Mouse (Mus musculus) heart, embryonic 11.5 days (tissue): ENCODE data around the gene Pafah1b1. TPM values are rescaled to one million over a fixed set of nuclear protein-coding genes. Genes with fewer than 3 reads are reported as not detected.

ENCODE experiments used
- ATAC-seq: fragments of 200-750 bp; cut with Nextera tagmentation; replicated peaks from 2 replicates; pipeline ENCODE4 v1.8.0; 2017; ENCODE audit warnings: moderate library complexity; ENCODE audit not compliant: insufficient number of reproducible peaks, low FRiP score, low TSS enrichment
- H3K27ac ChIP-seq: fragments of 300-500 bp; sonication (generic); 2 replicates; pipeline ENCODE4 v1.5.1; 2014; ENCODE audit warnings: mild to moderate bottlenecking, low read depth, low read length
- H3K27me3 ChIP-seq: fragments of 300-500 bp; sonication (generic); 2 replicates; pipeline ENCODE4 v1.6.1; 2014; ENCODE audit warnings: mild to moderate bottlenecking, low read length, mixed read lengths; ENCODE audit not compliant: control insufficient read depth, insufficient read depth
- H3K36me3 ChIP-seq: fragments of 300-500 bp; sonication (generic); 2 replicates; pipeline ENCODE4 v1.6.1; 2014; ENCODE audit warnings: mild to moderate bottlenecking, low read length, moderate library complexity, mixed read lengths; ENCODE audit not compliant: control insufficient read depth, insufficient read depth
- H3K4me1 ChIP-seq: fragments of 300-500 bp; sonication (generic); 2 replicates; pipeline ENCODE4 v1.6.1; 2014; ENCODE audit warnings: low read length; ENCODE audit not compliant: control insufficient read depth, insufficient read depth
- H3K4me2 ChIP-seq: fragments of 300-500 bp; sonication (generic); 2 replicates; pipeline ENCODE4 v1.6.1; 2014; ENCODE audit warnings: mild to moderate bottlenecking, moderate library complexity
- H3K4me3 ChIP-seq: fragments of 300-500 bp; sonication (generic); 2 replicates; pipeline ENCODE4 v1.5.1; 2014; ENCODE audit warnings: low read depth, low read length
- H3K9ac ChIP-seq: fragments of 300-500 bp; sonication (generic); 2 replicates; pipeline ENCODE4 v1.6.1; 2014; ENCODE audit warnings: mild to moderate bottlenecking, low read depth, low read length, moderate library complexity
- H3K9me3 ChIP-seq: fragments of 300-500 bp; sonication (generic); replicated peaks from 2 replicates; pipeline ENCODE4 v1.6.1; 2016; ENCODE audit warnings: low read length; ENCODE audit not compliant: control insufficient read depth
- WGBS: fragments of 180-500 bp; shearing (Covaris S2); extraction: QIAGEN DNeasy Blood & Tissue Kit; methylation state at CpG from one replicate; pipeline ENCODE4 v1.1.7; 2014; ENCODE audit not compliant: insufficient replicate concordance; 5-methylcytosine and 5-hydroxymethylcytosine counted together
- polyA plus RNA-seq: library from polyadenylated mRNA; unstranded; fragments of >200 nt; fragmentation: Nextera tagmentation; extraction: Ambion mirVana; gene quantifications from 2 replicates; pipeline ENCODE4 v1.2.1, GENCODE M21; 2014

Gene Pafah1b1
- polyA plus RNA-seq, 1 experiment from 2014 or later: 79.6 TPM

- no peak overlapping the region for H3K27ac ChIP-seq
- 20% methylated on average over 8 of the region's 8 CpGs for WGBS
- no peak for ATAC-seq
Measured at GRCm38 (mm10) chr11:74637486-74637885, 87.0 kb downstream of the Pafah1b1 start.

GRCm38 (mm10) chr11:74634490-74635275 is 89.8 kb downstream of the Pafah1b1 start:
- Histone ChIP-seq H3K4me2 (no peak overlapping the region), H3K27me3 (peaks cover 9% of the 10 kb centered on the region; the same call in 1 of the 2 replicates), H3K9me3 (no peaks in the 10 kb centered on the region), H3K4me1 (peaks cover 15% of the 10 kb centered on the region), H3K27ac (no peak overlapping the region), H3K36me3 (no peaks in the 10 kb centered on the region), H3K4me3 (no peak overlapping the region), H3K9ac (no peak overlapping the region)
- 67% methylated on average over 5 of the region's 5 CpGs for WGBS
- ATAC-seq: no peak

More at GRCm38 (mm10) chr11:74637486-74637885, 87.0 kb downstream of the Pafah1b1 start:
- Histone ChIP-seq H3K4me1 (peaks cover 15% of the 10 kb centered on the region), H3K4me2 (peak overlapping the region; percentile 94), H3K27me3 (peaks cover 13% of the 10 kb centered on the region; the same call in 1 of the 2 replicates), H3K9ac (peak overlapping the region; percentile 83), H3K4me3 (peak overlapping the region; percentile 78), H3K9me3 (no peaks in the 10 kb centered on the region), H3K36me3 (no peaks in the 10 kb centered on the region)

DNA sequence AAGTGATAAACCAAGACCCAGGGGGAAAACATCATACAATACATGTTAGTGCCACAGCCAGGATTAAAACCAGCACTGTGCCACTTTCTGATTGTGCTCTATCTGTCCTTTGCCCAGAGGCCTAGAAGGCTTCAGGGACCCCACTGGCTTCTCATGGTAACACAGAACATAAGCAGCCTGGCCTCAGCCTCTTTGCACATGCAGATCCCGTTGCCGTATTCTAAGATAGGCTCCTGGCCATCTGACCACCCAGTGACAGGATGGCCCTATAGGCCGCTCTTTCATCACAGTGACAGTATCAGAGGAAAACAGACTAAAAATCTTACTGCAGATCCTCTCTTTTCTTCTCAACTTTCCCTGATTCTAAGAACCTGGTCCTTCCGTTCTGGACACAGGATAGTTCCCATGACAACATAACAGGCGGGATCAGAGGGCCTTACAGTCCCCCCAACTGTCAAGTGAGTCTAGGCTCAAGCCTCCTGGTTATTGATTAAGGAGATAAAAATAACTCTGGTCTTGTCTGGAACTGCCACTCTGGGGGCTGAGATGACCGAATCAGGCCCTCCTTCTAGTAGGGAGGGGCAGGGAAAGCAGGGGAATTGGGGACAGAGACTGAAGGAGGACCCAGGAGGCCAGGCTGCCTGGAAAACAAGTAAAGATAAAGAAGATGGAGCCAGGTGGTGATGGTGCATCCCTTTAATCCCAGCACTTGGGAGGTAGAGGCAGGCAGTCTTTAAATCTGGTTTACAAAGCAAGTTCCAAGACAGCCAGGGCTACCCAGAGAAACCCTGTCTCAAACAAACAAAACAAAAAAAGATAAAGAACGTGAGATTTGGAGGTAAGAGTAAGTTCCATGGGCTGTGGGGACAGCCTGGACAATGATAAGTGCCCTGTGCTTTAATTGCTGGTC is 92.3 kb downstream of the Pafah1b1 start:
- no peaks in the 10 kb centered on the region for H3K9me3 ChIP-seq
- H3K9ac ChIP-seq: no peak overlapping the region
- H3K27me3 ChIP-seq: peaks cover 6% of the 10 kb centered on the region; the same call in 1 of the 2 replicates
- no peak overlapping the region for H3K27ac ChIP-seq
- 44% methylated on average over 7 of the region's 7 CpGs for WGBS
- ATAC-seq: no peak
- H3K36me3 ChIP-seq: no peaks in the 10 kb centered on the region
- H3K4me1 ChIP-seq: 0 out of 2 replicates have a peak, but pooled peaks cover under 1% of the 10 kb centered on the region
- H3K4me3 ChIP-seq: no peak overlapping the region
- no peak overlapping the region for H3K4me2 ChIP-seq

GRCm38 (mm10) chr11:74627481-74627880 is 97.0 kb downstream of the Pafah1b1 start:
- H3K27me3 ChIP-seq: no peaks in the 10 kb centered on the region
- H3K27ac ChIP-seq: no peak overlapping the region
- H3K4me1 ChIP-seq: no peaks in the 10 kb centered on the region; the same call in 1 of the 2 replicates
- ATAC-seq: no peak
- 69% methylated on average over 3 of the region's 3 CpGs for WGBS
- H3K4me3 ChIP-seq: no peak overlapping the region
- H3K9me3 ChIP-seq: no peaks in the 10 kb centered on the region
- no peaks in the 10 kb centered on the region for H3K36me3 ChIP-seq
- no peak overlapping the region for H3K9ac ChIP-seq
- H3K4me2 ChIP-seq: no peak overlapping the region

- H3K27ac ChIP-seq: no peak overlapping the region
- H3K27me3 ChIP-seq: peaks cover 11% of the 10 kb centered on the region
- no peak overlapping the region for H3K9ac ChIP-seq
- ATAC-seq: no peak
- no peaks in the 10 kb centered on the region; the same call in 1 of the 2 replicates for H3K4me1 ChIP-seq
- H3K4me2 ChIP-seq: no peak overlapping the region
- H3K9me3 ChIP-seq: no peaks in the 10 kb centered on the region
- no peaks in the 10 kb centered on the region for H3K36me3 ChIP-seq
- no peak overlapping the region for H3K4me3 ChIP-seq
Measured at GRCm38 (mm10) chr11:74625333-74625732, 99.1 kb downstream of the Pafah1b1 start.

Other genes with a start within 250 kb of the Pafah1b1 start
- 6.6 TPM in 2 replicates for gene Rap1gap2, start 113.8 kb downstream of the Pafah1b1 start, polyA plus RNA-seq
- gene Ccdc92b, start 105.1 kb downstream of the Pafah1b1 start, polyA plus RNA-seq: 2.8 and 3.5 TPM in 2 replicates
- 27.5 and 33.1 TPM in 2 replicates for gene Cluh, start 75.2 kb downstream of the Pafah1b1 start, polyA plus RNA-seq
- gene Mettl16, start 46.2 kb upstream of the Pafah1b1 start, polyA plus RNA-seq: 28.5 and 29.5 TPM in 2 replicates
- 2.7 and 3.5 TPM in 2 replicates for gene Mnt, start 106.2 kb upstream of the Pafah1b1 start, polyA plus RNA-seq
- 3.9 and 5.5 TPM in 2 replicates for gene Sgsm2, start 172.4 kb upstream of the Pafah1b1 start, polyA plus RNA-seq
- 34.0 and 40.6 TPM in 2 replicates for gene Tsr1, start 173.4 kb upstream of the Pafah1b1 start, polyA plus RNA-seq
- gene Smg6, start 201.2 kb upstream of the Pafah1b1 start, polyA plus RNA-seq: 10.4 and 11.3 TPM in 2 replicates
- 19.2 and 25.0 TPM in 2 replicates for gene Srr, start 201.3 kb upstream of the Pafah1b1 start, polyA plus RNA-seq